Mouse (Mus musculus) CD8-positive naive resting alpha-beta T cell, adult 2 months (primary cell): ENCODE measurements around the gene Stk10.

Experiments used
- DNase-seq, 2 experiments: peaks; one replicate each; pipeline ENCODE4 v3.0.0; 2022; ENCODE audit warnings: low read depth in 2 of 2, low spot score in 2 of 2

Gene Stk10

GRCm38 (mm10) chr11:32549236-32549635 is 16.1 kb downstream of the Stk10 start:
- no peak for DNase-seq

- no peak for DNase-seq
Measured at GRCm38 (mm10) chr11:32550102-32550501, 17.0 kb downstream of the Stk10 start.

- DNase-seq = no peak
Measured at GRCm38 (mm10) chr11:32551056-32551455, 18.0 kb downstream of the Stk10 start.

- no peak for DNase-seq
Measured at GRCm38 (mm10) chr11:32551579-32552297, 18.6 kb downstream of the Stk10 start.

GRCm38 (mm10) chr11:32552401-32553090 is 19.4 kb downstream of the Stk10 start:
- no peak for DNase-seq

GRCm38 (mm10) chr11:32553311-32554140 is 20.4 kb downstream of the Stk10 start:
- peak; percentile 50 to 63 for DNase-seq

- DNase-seq = no peak
Measured at GRCm38 (mm10) chr11:32554141-32555091, 21.3 kb downstream of the Stk10 start.

- no peak for DNase-seq
Measured at GRCm38 (mm10) chr11:32555103-32555689, 22.1 kb downstream of the Stk10 start.

- no peak for DNase-seq
Measured at GRCm38 (mm10) chr11:32556333-32556990, 23.4 kb downstream of the Stk10 start.

GRCm38 (mm10) chr11:32558026-32558425 is 24.9 kb downstream of the Stk10 start:
- DNase-seq = no peak

- no peak for DNase-seq
Measured at GRCm38 (mm10) chr11:32558677-32559076, 25.6 kb downstream of the Stk10 start.

GRCm38 (mm10) chr11:32560015-32560770 is 27.1 kb downstream of the Stk10 start:
- DNase-seq = no peak

GRCm38 (mm10) chr11:32561465-32562355 is 28.6 kb downstream of the Stk10 start:
- no peak for DNase-seq

- no peak for DNase-seq
Measured at GRCm38 (mm10) chr11:32562706-32563105, 29.6 kb downstream of the Stk10 start.

GRCm38 (mm10) chr11:32563660-32564059 is 30.6 kb downstream of the Stk10 start:
- no peak for DNase-seq

- no peak for DNase-seq
Measured at GRCm38 (mm10) chr11:32564629-32565028, 31.5 kb downstream of the Stk10 start.

GRCm38 (mm10) chr11:32565088-32565487 is 32.0 kb downstream of the Stk10 start:
- DNase-seq = no peak

- no peak for DNase-seq
Measured at GRCm38 (mm10) chr11:32566184-32566583, 33.1 kb downstream of the Stk10 start.
